Mouse (Mus musculus) testis, adult 2 months (tissue): Measurements from ENCODE around the gene Mepce. TPM values are rescaled to one million over a fixed set of nuclear protein-coding genes. Genes with fewer than 3 reads are reported as not detected.

ENCODE experiments used
- H3K27ac ChIP-seq: fragments of 200-500 bp; 2 replicates; pipeline ENCODE4 v1.5.1; 2012; ENCODE audit warnings: low read depth, low read length; ENCODE audit not compliant: control insufficient read depth, insufficient read depth
- H3K27me3 ChIP-seq: fragments of 200-500 bp; 2 replicates; pipeline ENCODE4 v1.6.1; 2012; ENCODE audit warnings: mild to moderate bottlenecking, low read length, moderate library complexity; ENCODE audit not compliant: control insufficient read depth, insufficient read depth
- H3K36me3 ChIP-seq: fragments of 200-500 bp; 2 replicates; pipeline ENCODE4 v1.6.1; 2012; ENCODE audit warnings: mild to moderate bottlenecking, low read length; ENCODE audit not compliant: control insufficient read depth, insufficient read depth
- H3K4me1 ChIP-seq: fragments of 200-500 bp; 2 replicates; pipeline ENCODE4 v1.6.1; 2012; ENCODE audit warnings: low read length; ENCODE audit not compliant: control insufficient read depth, insufficient read depth
- H3K4me3 ChIP-seq: fragments of 200-500 bp; 2 replicates; pipeline ENCODE4 v1.5.1; 2012; ENCODE audit warnings: low read depth, mild to moderate bottlenecking, low read length, moderate library complexity, mixed read lengths; ENCODE audit not compliant: control insufficient read depth
- CTCF ChIP-seq: fragments of 200-500 bp; IDR thresholded peaks from 2 replicates; pipeline ENCODE4 v1.5.1; 2012; ENCODE audit warnings: low read depth, mild to moderate bottlenecking, inconsistent platforms, low read length, moderate library complexity; ENCODE audit not compliant: control insufficient read depth, insufficient read depth, insufficient replicate concordance
- POLR2A ChIP-seq: fragments of 200-500 bp; IDR thresholded peaks from 2 replicates; pipeline ENCODE4 v1.6.1; 2012; ENCODE audit warnings: low read depth, mild to moderate bottlenecking, inconsistent platforms, low read length, moderate library complexity; ENCODE audit not compliant: control insufficient read depth
- polyA plus RNA-seq: library from polyadenylated mRNA; depleted of rRNA; stranded (reverse); fragments of >200 nt; gene quantifications from 2 replicates; pipeline ENCODE4 v1.2.3, GENCODE M21; 2012; rRNA removed

The Mepce gene
- polyA plus RNA-seq, 1 experiment: 114 TPM

GRCm38 (mm10) chr5:137737400-137737940, 50.0 kb downstream of the Mepce start:
- TF ChIP-seq POLR2A: no peak
- no peak for TF ChIP-seq CTCF
- no peaks in the 10 kb centered on the region for H3K27me3 ChIP-seq
- H3K4me1 ChIP-seq: peaks cover 16% of the 10 kb centered on the region
- no peak overlapping the region for H3K27ac ChIP-seq
- no peak overlapping the region for H3K4me3 ChIP-seq
- no peaks in the 10 kb centered on the region for H3K36me3 ChIP-seq

GRCm38 (mm10) chr5:137734289-137735061, 53.0 kb downstream of the Mepce start:
- TF ChIP-seq CTCF (no peak), POLR2A (no peak)
- Histone ChIP-seq H3K4me1 (peaks cover 22% of the 10 kb centered on the region), H3K4me3 (no peak overlapping the region), H3K36me3 (no peaks in the 10 kb centered on the region), H3K27me3 (no peaks in the 10 kb centered on the region), H3K27ac (no peak overlapping the region)

- TF ChIP-seq POLR2A (no peak), CTCF (no peak)
- no peak overlapping the region for H3K27ac ChIP-seq
- no peak overlapping the region for H3K4me3 ChIP-seq
- H3K36me3 ChIP-seq: no peaks in the 10 kb centered on the region
- peaks cover 22% of the 10 kb centered on the region for H3K4me1 ChIP-seq
- no peaks in the 10 kb centered on the region for H3K27me3 ChIP-seq
These were observed 53.7 kb downstream of the Mepce start for GRCm38 (mm10) chr5:137733638-137734288.

Other genes with a start within 250 kb of the Mepce start
- 0.25 TPM in 2 replicates for gene Actl6b, start 234.1 kb downstream of the Mepce start, polyA plus RNA-seq
- gene Tfr2, start 217.8 kb downstream of the Mepce start, polyA plus RNA-seq: 4.5 and 5.2 TPM in 2 replicates
- gene Mospd3, start 186.6 kb downstream of the Mepce start, polyA plus RNA-seq: 43.0 and 45.2 TPM in 2 replicates
- gene Pcolce, start 173.9 kb downstream of the Mepce start, polyA plus RNA-seq: 98.5 and 102 TPM in 2 replicates
- 175 and 181 TPM in 2 replicates for gene Fbxo24, start 158.7 kb downstream of the Mepce start, polyA plus RNA-seq
- 131 and 139 TPM in 2 replicates for gene Lrch4, start 158.5 kb downstream of the Mepce start, polyA plus RNA-seq
- gene Gm20605, start 158.5 kb downstream of the Mepce start, polyA plus RNA-seq: 15.0 and 15.6 TPM in 2 replicates
- 37.9 and 42.4 TPM in 2 replicates for gene Sap25, start 146.3 kb downstream of the Mepce start, polyA plus RNA-seq
- 0.22 and 0.24 TPM in 2 replicates for gene Irs3, start 141.9 kb downstream of the Mepce start, polyA plus RNA-seq
- 12.0 and 12.5 TPM in 2 replicates for gene Agfg2, start 102.9 kb downstream of the Mepce start, polyA plus RNA-seq
- 0.97 and 0.98 TPM in 2 replicates for gene Nyap1, start 46.0 kb downstream of the Mepce start, polyA plus RNA-seq
- 423 and 435 TPM in 2 replicates for gene Tsc22d4, start 41.9 kb downstream of the Mepce start, polyA plus RNA-seq
- 48.3 and 60.4 TPM in 2 replicates for gene Ppp1r35, start 8.8 kb downstream of the Mepce start, polyA plus RNA-seq
- 10.9 and 12.3 TPM in 2 replicates for gene Zcwpw1, start 143 bp upstream of the Mepce start, polyA plus RNA-seq
- gene Pilra, start 48.6 kb upstream of the Mepce start, polyA plus RNA-seq: 2.5 and 4.4 TPM in 2 replicates
- gene Pilrb1, start 70.5 kb upstream of the Mepce start, polyA plus RNA-seq: 0.89 TPM in 1 of 2 replicates, not detected in the other
- not detected in 2 replicates for gene Pilrb2, start 84.2 kb upstream of the Mepce start, polyA plus RNA-seq
- not detected in 2 replicates for gene Cyp3a13, start 134.0 kb upstream of the Mepce start, polyA plus RNA-seq
- gene Gjc3, start 175.4 kb upstream of the Mepce start, polyA plus RNA-seq: 0.02 TPM in 1 of 2 replicates, not detected in the other
- gene Azgp1, start 193.9 kb upstream of the Mepce start, polyA plus RNA-seq: 0.12 and 0.51 TPM in 2 replicates
- 9.6 and 11.7 TPM in 2 replicates for gene Smok3a, start 233.6 kb upstream of the Mepce start, polyA plus RNA-seq
- gene Smok3b, start 233.8 kb upstream of the Mepce start, polyA plus RNA-seq: 13.1 and 13.5 TPM in 2 replicates